Mouse (Mus musculus): ENCODE results near the gene Efna5.

- TF ChIP-seq CTCF (IDR thresholded peaks at IDR 0.05; ENCODE audit: borderline replicate concordance, extremely low read depth, insufficient read depth, insufficient read length) (peak; percentile 24; the same call in 1 of the 2 replicates), POLR2A (IDR thresholded peaks at IDR 0.05; ENCODE audit: borderline replicate concordance, extremely low read depth, insufficient read depth, insufficient read length, poor library complexity, severe bottlenecking) (no peak)
Measured at GRCm38 (mm10) chr17:62690256-62690655, 190.9 kb downstream of the Efna5 start.

Measured in brain, embryonic 14.5 days (tissue).